Mouse (Mus musculus) neutrophil, adult 5-6 weeks (primary cell): Measurements from ENCODE around the gene Cmas. TPM values are rescaled to one million over a fixed set of nuclear protein-coding genes. Genes with fewer than 3 reads are reported as not detected.

Experiments used
- ATAC-seq: fragments of 151-379, 151-347 bp; 2 replicates; pipeline ENCODE4 v1.8.0; 2017; ENCODE audit warnings: mild to moderate bottlenecking, moderate TSS enrichment; ENCODE audit not compliant: insufficient number of reproducible peaks, poor library complexity, low FRiP score, severe bottlenecking; ENCODE audit errors: extremely low read depth
- total RNA-seq: library from RNA; stranded (forward); fragments of 200-1000 nt; gene quantifications from 2 replicates; pipeline ENCODE4 v1.2.3, GENCODE M21; 2017

Gene Cmas
- 38.9 and 42.4 TPM in 2 replicates for total RNA-seq

- ATAC-seq, result peak; percentile 92
Measured at GRCm38 (mm10) chr6:142756507-142757333, at the start of gene Cmas. Cmas (plus strand) TSS chr6:142756686.

- no peak for ATAC-seq
Measured at GRCm38 (mm10) chr6:142706688-142707087, 49.8 kb upstream of the Cmas start.

GRCm38 (mm10) chr6:142708369-142708768, 48.1 kb upstream of the Cmas start:
- no peak for ATAC-seq

- no peak for ATAC-seq
Measured at GRCm38 (mm10) chr6:142710690-142711089, 45.8 kb upstream of the Cmas start.

GRCm38 (mm10) chr6:142711106-142711505, 45.4 kb upstream of the Cmas start:
- no peak for ATAC-seq

GRCm38 (mm10) chr6:142715026-142715425, 41.5 kb upstream of the Cmas start:
- ATAC-seq, result no peak

- no peak for ATAC-seq
Measured at GRCm38 (mm10) chr6:142717186-142717585, 39.3 kb upstream of the Cmas start.

- no peak for ATAC-seq
Measured at GRCm38 (mm10) chr6:142718167-142718566, 38.3 kb upstream of the Cmas start.

- no peak for ATAC-seq
Measured at GRCm38 (mm10) chr6:142720641-142721040, 35.8 kb upstream of the Cmas start.

GRCm38 (mm10) chr6:142721731-142722130, 34.8 kb upstream of the Cmas start:
- ATAC-seq, result no peak

GRCm38 (mm10) chr6:142726032-142726431, 30.5 kb upstream of the Cmas start:
- ATAC-seq, result no peak

GRCm38 (mm10) chr6:142732567-142733290, 23.8 kb upstream of the Cmas start:
- ATAC-seq, result no peak

GRCm38 (mm10) chr6:142735302-142736005, 21.0 kb upstream of the Cmas start:
- peak; percentile 41; the same call in 1 of the 2 replicates for ATAC-seq

GRCm38 (mm10) chr6:142738225-142738624, 18.3 kb upstream of the Cmas start:
- ATAC-seq, result no peak

GRCm38 (mm10) chr6:142738637-142739036, 17.8 kb upstream of the Cmas start:
- no peak for ATAC-seq

GRCm38 (mm10) chr6:142741763-142742162, 14.7 kb upstream of the Cmas start:
- ATAC-seq, result no peak

- ATAC-seq, result no peak
Measured at GRCm38 (mm10) chr6:142743193-142743592, 13.3 kb upstream of the Cmas start.

- ATAC-seq, result no peak
Measured at GRCm38 (mm10) chr6:142745484-142745883, 11.0 kb upstream of the Cmas start.

- no peak for ATAC-seq
Measured at GRCm38 (mm10) chr6:142746765-142747164, 9.7 kb upstream of the Cmas start.

- ATAC-seq, result no peak
Measured at GRCm38 (mm10) chr6:142747165-142747564, 9.3 kb upstream of the Cmas start.
